12 mouse cellular contexts compared by ENCODE assay signal in genomic region chr12:73382290-73383178, GRCm38 (mm10).
DNase-seq lines count a peak whose midpoint lies in the region; ATAC-seq and TF ChIP-seq lines count a peak whose summit lies in the region.
"Had no signal": no experiment of that assay in that cellular context is flagged by ENCODE, and none has a peak within 500 bp of the region (broad histone marks: within the 10 kb centered on the region; RNA-seq: fewer than 3 reads in every experiment).

No protein-coding gene starts in this region.

- H3K4me1 ChIP-seq in lung, embryonic 14.5 days (ENCODE audit: insufficient read depth), result 0 out of 2 replicates have a peak, but pooled peaks cover 8% of the 10 kb centered on the region
- H3K4me1 ChIP-seq in embryonic facial prominence, embryonic 13.5 days, result peaks cover 42% of the 10 kb centered on the region
- peaks cover 51% of the 10 kb centered on the region for H3K4me1 ChIP-seq in thymus, adult 2 months (replicated peaks; ENCODE audit: control insufficient read depth, insufficient read depth, low read length)

- no peak overlapping the region for H3K9ac ChIP-seq in lung, embryonic 14.5 days
- H3K9ac ChIP-seq in embryonic facial prominence, embryonic 13.5 days, result no peak overlapping the region

- peak; percentile 12; the same call in 1 of the 2 replicates for ATAC-seq in lung, embryonic 14.5 days (ENCODE audit: insufficient read depth)
- no peak for ATAC-seq in embryonic facial prominence, embryonic 13.5 days (ENCODE audit: insufficient number of reproducible peaks, insufficient read depth, low FRiP score, low TSS enrichment, low read depth)
- ATAC-seq: forebrain, embryonic 16.5 days had no signal

- no peaks in the 10 kb centered on the region for H3K36me3 ChIP-seq in lung, embryonic 14.5 days (ENCODE audit: insufficient read depth)
- no peaks in the 10 kb centered on the region for H3K36me3 ChIP-seq in embryonic facial prominence, embryonic 13.5 days
- H3K36me3 ChIP-seq in thymus, adult 2 months (ENCODE audit: control insufficient read depth, insufficient read depth, low read length), result no peaks in the 10 kb centered on the region

- peak; percentile 90 for DNase-seq in heart, adult 11 months
- DNase-seq in heart, postnatal 10 days, result no peak
- no peak for DNase-seq in lung, embryonic 14.5 days
- no peak for DNase-seq in lung, postnatal 14 days
- peak; percentile 77 for DNase-seq in thymus, adult 2 months
- no peak for DNase-seq in layer of hippocampus, adult 11-12 months (ENCODE audit: low spot score)
- DNase-seq in left cerebral cortex, postnatal 14 days (ENCODE audit: low spot score in 2 of 2), result no peak
- DNase-seq: cerebellum, adult 9-10 months; right cerebral cortex, adult 18-20 months had no signal

- TF ChIP-seq POLR2A in thymus, adult 2 months (IDR thresholded peaks at IDR 0.05; ENCODE audit: control insufficient read depth, extremely low read depth, insufficient read depth, low read length, poor library complexity), result no peak

- no peaks in the 10 kb centered on the region for H3K27me3 ChIP-seq in lung, embryonic 14.5 days (ENCODE audit: insufficient read depth, low read length)
- H3K27me3 ChIP-seq in embryonic facial prominence, embryonic 13.5 days, result no peaks in the 10 kb centered on the region
- no peaks in the 10 kb centered on the region for H3K27me3 ChIP-seq in thymus, adult 2 months (ENCODE audit: control insufficient read depth, insufficient read depth, low read length)

- no peaks in the 10 kb centered on the region for H3K9me3 ChIP-seq in lung, embryonic 14.5 days (ENCODE audit: low read depth, low read length)
- H3K9me3 ChIP-seq in embryonic facial prominence, embryonic 13.5 days, result no peaks in the 10 kb centered on the region

- no peak overlapping the region for H3K4me2 ChIP-seq in lung, embryonic 14.5 days
- H3K4me2 ChIP-seq in embryonic facial prominence, embryonic 13.5 days, result no peak overlapping the region
- H3K4me2 ChIP-seq: liver, embryonic 11.5 days had no signal

- H3K4me3 ChIP-seq in lung, embryonic 14.5 days (ENCODE audit: low read depth, low read length), result no peak overlapping the region
- no peak overlapping the region for H3K4me3 ChIP-seq in embryonic facial prominence, embryonic 13.5 days
- no peak overlapping the region for H3K4me3 ChIP-seq in thymus, adult 2 months (ENCODE audit: control insufficient read depth, insufficient read depth, low read length)

- no peak overlapping the region for H3K27ac ChIP-seq in lung, embryonic 14.5 days (ENCODE audit: low read depth)
- H3K27ac ChIP-seq in embryonic facial prominence, embryonic 13.5 days, result peak overlapping the region; percentile 55; the same call in 1 of the 2 replicates
- peak overlapping the region; percentile 99 for H3K27ac ChIP-seq in thymus, adult 2 months (ENCODE audit: control insufficient read depth, insufficient read depth, low read length)

- 61% methylated on average over 12 of the region's 12 CpGs for WGBS in lung, embryonic 14.5 days
- 73% methylated on average over 12 of the region's 12 CpGs for WGBS in embryonic facial prominence, embryonic 13.5 days
- 7% methylated on average over 12 of the region's 12 CpGs for WGBS in thymus, adult 2 months

- no peak for TF ChIP-seq CTCF in lung, embryonic 14.5 days (IDR thresholded peaks at IDR 0.05; ENCODE audit: low read depth)
- no peak for TF ChIP-seq CTCF in thymus, adult 2 months (IDR thresholded peaks at IDR 0.05; ENCODE audit: borderline replicate concordance, control insufficient read depth, extremely low read depth, insufficient read depth, low read length, poor library complexity)

- intact Hi-C loops in heart, postnatal 10 days (cut with DNase I), result no loop called here
- intact Hi-C loops in left cerebral cortex, postnatal 14 days (cut with DNase I), result no loop called here

Comparison
In these comparisons a context has a peak if more than half of its experiments do, and no peak if none do; other contexts are left out.
1. DNase-seq: peak in heart, adult 11 months (single experiment) and thymus, adult 2 months (single experiment); none in heart, postnatal 10 days (0 of 2), lung, embryonic 14.5 days (single experiment), lung, postnatal 14 days (single experiment), layer of hippocampus, adult 11-12 months (single experiment) and left cerebral cortex, postnatal 14 days (0 of 2).